Mouse (Mus musculus) lung, embryonic 16.5 days (tissue): ENCODE data around the gene Cyp8b1. TPM values are rescaled to one million over a fixed set of nuclear protein-coding genes. Genes with fewer than 3 reads are reported as not detected.

Experiments
- ATAC-seq: fragments of 200-750 bp; cut with Nextera tagmentation; 2 replicates; pipeline ENCODE4 v1.8.0; 2017; ENCODE audit warnings: low read depth, mild to moderate bottlenecking, moderate library complexity
- H3K27ac ChIP-seq: fragments of 300-500 bp; sonication (generic); 2 replicates; pipeline ENCODE4 v1.5.1; 2014; ENCODE audit warnings: mild to moderate bottlenecking, control low read depth, low read length
- H3K27me3 ChIP-seq: fragments of 300-500 bp; sonication (generic); 2 replicates; pipeline ENCODE4 v1.6.1; 2014; ENCODE audit warnings: low read depth, low read length, mixed read lengths; ENCODE audit not compliant: control insufficient read depth, insufficient read depth
- H3K36me3 ChIP-seq: fragments of 300-500 bp; sonication (generic); 2 replicates; pipeline ENCODE4 v1.6.1; 2014; ENCODE audit warnings: low read length; ENCODE audit not compliant: control insufficient read depth, insufficient read depth
- H3K4me1 ChIP-seq: fragments of 300-500 bp; sonication (generic); replicated peaks from 2 replicates; pipeline ENCODE4 v1.6.1; 2014; ENCODE audit warnings: low read length, mixed read lengths; ENCODE audit not compliant: control insufficient read depth, insufficient read depth
- H3K4me2 ChIP-seq: fragments of 300-500 bp; sonication (generic); 2 replicates; pipeline ENCODE4 v1.6.1; 2014; ENCODE audit warnings: low read depth, low read length, control low read depth
- H3K4me3 ChIP-seq: fragments of 300-500 bp; sonication (generic); 2 replicates; pipeline ENCODE4 v1.5.1; 2014; ENCODE audit warnings: mild to moderate bottlenecking, low read length, control low read depth
- H3K9ac ChIP-seq: fragments of 300-500 bp; sonication (generic); 2 replicates; pipeline ENCODE4 v1.6.1; 2014; ENCODE audit warnings: low read length, control low read depth
- H3K9me3 ChIP-seq: fragments of 300-500 bp; sonication (generic); 2 replicates; pipeline ENCODE4 v1.6.1; 2016; ENCODE audit warnings: low read length; ENCODE audit not compliant: control insufficient read depth
- WGBS: fragments of 180-500 bp; shearing (Covaris S2); extraction: QIAGEN DNeasy Blood & Tissue Kit; methylation state at CpG from one replicate; pipeline ENCODE4 v1.1.7; 2014; 5-methylcytosine and 5-hydroxymethylcytosine counted together
- polyA plus RNA-seq: library from polyadenylated mRNA; unstranded; fragments of >200 nt; fragmentation: Nextera tagmentation; extraction: Ambion mirVana; gene quantifications from 2 replicates; pipeline ENCODE4 v1.2.1, GENCODE M21; 2015

Cyp8b1 gene
- polyA plus RNA-seq, 1 experiment from 2014 or later: not detected

- Histone ChIP-seq H3K9ac (no peak overlapping the region), H3K27me3 (no peaks in the 10 kb centered on the region), H3K9me3 (no peaks in the 10 kb centered on the region), H3K4me1 (no peaks in the 10 kb centered on the region), H3K4me3 (no peak overlapping the region), H3K4me2 (no peak overlapping the region), H3K36me3 (no peaks in the 10 kb centered on the region), H3K27ac (no peak overlapping the region)
- WGBS: 85% methylated on average over 9 of the region's 9 CpGs
- no peak for ATAC-seq
Observed at GRCm38 (mm10) chr9:121924901-121925560, 8.9 kb upstream of the Cyp8b1 start.

- H3K4me1 ChIP-seq: no peaks in the 10 kb centered on the region
- ATAC-seq: no peak
- H3K4me2 ChIP-seq: no peak overlapping the region
- 77% methylated on average over 5 of the region's 5 CpGs for WGBS
- no peaks in the 10 kb centered on the region for H3K36me3 ChIP-seq
- no peaks in the 10 kb centered on the region for H3K9me3 ChIP-seq
- H3K9ac ChIP-seq: no peak overlapping the region
- no peaks in the 10 kb centered on the region for H3K27me3 ChIP-seq
- H3K4me3 ChIP-seq: no peak overlapping the region
- H3K27ac ChIP-seq: no peak overlapping the region
Observed at GRCm38 (mm10) chr9:121923906-121924305, 7.8 kb upstream of the Cyp8b1 start.

GRCm38 (mm10) chr9:121923443-121923842 lies 7.3 kb upstream of the Cyp8b1 start:
- Histone ChIP-seq H3K4me1 (no peaks in the 10 kb centered on the region), H3K9ac (no peak overlapping the region), H3K27ac (no peak overlapping the region), H3K4me3 (no peak overlapping the region), H3K9me3 (no peaks in the 10 kb centered on the region), H3K27me3 (no peaks in the 10 kb centered on the region), H3K4me2 (no peak overlapping the region), H3K36me3 (no peaks in the 10 kb centered on the region)
- no peak for ATAC-seq
- WGBS: 82% methylated on average over 8 of the region's 8 CpGs

- Histone ChIP-seq H3K4me1 (no peaks in the 10 kb centered on the region), H3K4me3 (no peak overlapping the region), H3K36me3 (no peaks in the 10 kb centered on the region), H3K4me2 (no peak overlapping the region), H3K9ac (no peak overlapping the region), H3K27ac (no peak overlapping the region), H3K9me3 (no peaks in the 10 kb centered on the region), H3K27me3 (no peaks in the 10 kb centered on the region)
- 70% methylated on average over 10 of the region's 10 CpGs for WGBS
- ATAC-seq: no peak
Observed at GRCm38 (mm10) chr9:121919027-121919501, 3.0 kb upstream of the Cyp8b1 start.

GRCm38 (mm10) chr9:121915056-121915455 lies 1.0 kb downstream of the Cyp8b1 start:
- no peaks in the 10 kb centered on the region for H3K4me1 ChIP-seq
- no peak overlapping the region for H3K9ac ChIP-seq
- no peaks in the 10 kb centered on the region for H3K9me3 ChIP-seq
- H3K27me3 ChIP-seq: no peaks in the 10 kb centered on the region
- no peaks in the 10 kb centered on the region for H3K36me3 ChIP-seq
- ATAC-seq: no peak
- H3K4me3 ChIP-seq: no peak overlapping the region
- H3K27ac ChIP-seq: no peak overlapping the region
- 84% methylated on average over 10 of the region's 10 CpGs for WGBS
- no peak overlapping the region for H3K4me2 ChIP-seq

GRCm38 (mm10) chr9:121914226-121914757 lies 1.8 kb downstream of the Cyp8b1 start:
- H3K4me3 ChIP-seq: no peak overlapping the region

GRCm38 (mm10) chr9:121912786-121913185 lies 3.3 kb downstream of the Cyp8b1 start:
- Histone ChIP-seq H3K4me1 (no peaks in the 10 kb centered on the region), H3K9me3 (no peaks in the 10 kb centered on the region), H3K27me3 (no peaks in the 10 kb centered on the region), H3K27ac (no peak overlapping the region), H3K36me3 (no peaks in the 10 kb centered on the region), H3K4me2 (no peak overlapping the region), H3K9ac (no peak overlapping the region), H3K4me3 (no peak overlapping the region)
- 74% methylated on average over 4 of the region's 4 CpGs for WGBS
- ATAC-seq: no peak

More at GRCm38 (mm10) chr9:121914226-121914757, 1.8 kb downstream of the Cyp8b1 start:
- Histone ChIP-seq H3K36me3 (no peaks in the 10 kb centered on the region), H3K27me3 (no peaks in the 10 kb centered on the region), H3K9ac (no peak overlapping the region), H3K4me1 (no peaks in the 10 kb centered on the region), H3K4me2 (no peak overlapping the region), H3K27ac (no peak overlapping the region), H3K9me3 (no peaks in the 10 kb centered on the region)
- no peak for ATAC-seq
- WGBS: 74% methylated on average over 8 of the region's 8 CpGs

- H3K27me3 ChIP-seq: no peaks in the 10 kb centered on the region
- 80% methylated on average over 7 of the region's 7 CpGs for WGBS
- no peak for ATAC-seq
- no peaks in the 10 kb centered on the region for H3K4me1 ChIP-seq
- no peaks in the 10 kb centered on the region for H3K9me3 ChIP-seq
- H3K27ac ChIP-seq: no peak overlapping the region
- H3K4me3 ChIP-seq: no peak overlapping the region
- H3K4me2 ChIP-seq: no peak overlapping the region
- no peaks in the 10 kb centered on the region for H3K36me3 ChIP-seq
- H3K9ac ChIP-seq: no peak overlapping the region
Observed at GRCm38 (mm10) chr9:121911196-121911595, 4.9 kb downstream of the Cyp8b1 start.

GRCm38 (mm10) chr9:121909635-121910034 lies 6.5 kb downstream of the Cyp8b1 start:
- H3K27ac ChIP-seq: no peak overlapping the region
- no peaks in the 10 kb centered on the region for H3K4me1 ChIP-seq
- 66% methylated on average over 6 of the region's 6 CpGs for WGBS
- H3K4me3 ChIP-seq: no peak overlapping the region
- no peaks in the 10 kb centered on the region for H3K27me3 ChIP-seq
- no peaks in the 10 kb centered on the region for H3K9me3 ChIP-seq
- H3K4me2 ChIP-seq: no peak overlapping the region
- no peak for ATAC-seq
- H3K36me3 ChIP-seq: no peaks in the 10 kb centered on the region
- no peak overlapping the region for H3K9ac ChIP-seq
